Mouse (Mus musculus) inflammation-experienced regulatory T-cells, adult 6 months (primary cell): ENCODE results near the gene Lsm14b. TPM values are rescaled to one million over a fixed set of nuclear protein-coding genes. Genes with fewer than 3 reads are reported as not detected.

Source experiments
- ATAC-seq: one replicate; pipeline ENCODE4 v1.8.0; 2017
- polyA plus RNA-seq, 3 experiments: library from polyadenylated mRNA; unstranded; fragments of 100-300 nt; shearing (Covaris generic); gene quantifications; one replicate each; pipeline ENCODE4 v1.2.1; 2017

Lsm14b gene
- 1 to 10 TPM; 2.4 to 3.9 (median 2.5) TPM for polyA plus RNA-seq

DNA sequence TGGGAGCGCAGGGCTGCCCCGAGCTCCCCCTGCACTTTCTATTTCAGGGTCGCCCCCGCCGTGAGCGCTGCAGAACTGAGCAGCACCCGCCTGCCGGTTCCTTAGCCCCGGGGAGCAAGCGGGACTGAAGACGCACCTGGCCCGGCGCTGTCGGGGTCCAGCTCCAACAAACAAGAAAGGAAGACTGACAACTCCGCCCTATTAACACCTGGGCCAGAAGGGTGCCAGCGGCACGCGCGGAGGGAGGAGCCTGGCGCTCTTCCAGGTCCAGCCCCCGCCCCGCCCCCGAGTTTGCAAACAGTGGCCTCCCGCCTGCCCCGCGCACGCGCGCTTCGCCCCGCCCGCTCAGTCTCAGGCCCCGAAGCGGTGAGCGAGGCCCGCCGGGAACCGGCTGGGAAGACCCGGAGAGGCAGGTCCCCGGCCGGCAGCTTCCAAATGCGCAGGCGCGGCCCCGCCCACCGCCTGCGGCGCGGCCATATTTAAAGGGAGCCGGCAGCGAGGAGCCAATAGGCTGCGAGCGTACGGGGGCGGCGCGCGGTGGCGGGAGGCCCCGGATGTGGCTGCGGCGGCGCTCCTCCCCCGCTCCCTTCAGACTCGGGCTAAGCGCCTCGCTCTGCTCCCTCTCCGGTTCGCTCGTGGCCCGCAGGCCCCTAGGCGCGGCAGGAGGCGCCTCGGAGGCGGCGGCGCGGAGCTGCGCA, at the start of gene Lsm14b:
Lsm14b (plus strand) TSS at position 587 of the 698 bp plus-strand sequence.
- ATAC-seq: peak; percentile 91

DNA sequence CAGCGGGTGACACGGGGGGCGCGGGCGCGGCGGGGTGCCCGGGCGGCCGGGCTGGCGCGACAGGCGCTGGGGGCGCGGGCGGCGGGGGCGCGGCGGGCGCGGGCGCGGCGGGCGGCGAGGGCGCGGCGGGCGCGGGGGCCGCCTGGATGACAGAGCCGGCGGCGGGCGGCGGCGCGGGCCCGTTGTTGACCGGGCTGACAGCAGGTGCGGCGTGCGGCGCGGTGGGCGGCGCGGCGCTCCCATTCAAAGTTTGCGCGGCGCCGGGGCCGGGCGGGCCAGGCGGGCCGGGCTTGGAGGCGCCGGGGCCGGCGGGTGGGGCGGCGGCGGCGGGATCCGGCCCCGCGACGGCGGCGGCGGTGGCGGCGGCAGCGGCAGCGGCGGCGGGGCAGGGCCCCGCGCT, 48.9 kb upstream of the Lsm14b start:
- no peak for ATAC-seq

DNA sequence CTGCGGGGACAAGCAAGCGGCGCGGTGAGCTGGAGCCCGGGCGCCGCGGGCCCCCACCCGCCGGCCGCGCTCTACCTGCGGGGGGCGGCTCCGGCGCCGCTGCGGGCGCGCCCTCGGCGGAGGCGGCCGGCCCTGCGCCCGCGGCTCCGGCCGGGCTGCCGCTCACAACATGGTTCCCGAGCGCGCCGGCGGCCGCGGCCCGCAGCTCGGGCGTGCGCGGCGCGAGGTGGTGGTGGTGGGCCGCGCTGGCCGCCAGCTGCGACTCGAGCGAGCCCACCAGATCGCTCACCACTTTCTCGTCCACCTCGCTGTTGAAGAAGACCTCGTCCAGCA, 48.5 kb upstream of the Lsm14b start:
- ATAC-seq: no peak

DNA sequence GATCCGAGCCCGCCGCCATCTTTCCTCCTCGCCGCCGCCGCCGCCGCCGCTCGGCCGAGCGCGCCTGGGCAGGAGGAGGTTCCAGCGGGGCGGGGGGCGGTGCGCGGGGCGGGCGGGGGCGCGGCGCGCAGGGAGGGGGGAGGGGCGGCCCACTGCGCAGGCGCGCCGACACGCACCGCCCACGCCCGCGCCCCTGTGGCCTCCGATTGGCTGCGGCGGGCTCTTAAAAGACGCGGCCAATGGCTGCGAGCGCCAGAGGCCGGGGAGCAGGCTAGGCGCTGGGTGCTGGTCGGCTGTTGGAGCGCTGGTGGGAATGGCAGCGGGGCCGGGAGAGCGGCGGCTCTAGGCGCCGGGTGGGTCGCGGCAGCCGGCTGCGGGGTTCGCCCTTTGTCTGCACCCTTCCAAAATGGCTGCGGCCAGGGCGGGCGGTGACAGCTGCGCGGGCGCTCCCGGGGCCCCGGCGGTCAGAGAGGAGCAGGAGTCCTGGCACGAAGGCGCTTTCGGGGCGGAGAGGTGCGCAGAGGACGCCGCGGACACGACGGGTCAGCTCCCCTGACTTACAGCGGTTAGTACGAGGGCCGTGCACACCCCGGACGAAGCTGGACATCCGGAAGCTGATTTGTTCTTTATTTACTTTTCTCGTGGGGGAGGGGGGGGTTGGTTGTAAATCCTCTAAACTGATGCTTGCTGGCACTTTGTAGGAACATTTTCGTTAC, 48.0 kb upstream of the Lsm14b start, which contains the start of gene Taf4:
Taf4 (minus strand) TSS at position 19 of the 716 bp plus-strand sequence.
- peak; percentile 77 for ATAC-seq

DNA sequence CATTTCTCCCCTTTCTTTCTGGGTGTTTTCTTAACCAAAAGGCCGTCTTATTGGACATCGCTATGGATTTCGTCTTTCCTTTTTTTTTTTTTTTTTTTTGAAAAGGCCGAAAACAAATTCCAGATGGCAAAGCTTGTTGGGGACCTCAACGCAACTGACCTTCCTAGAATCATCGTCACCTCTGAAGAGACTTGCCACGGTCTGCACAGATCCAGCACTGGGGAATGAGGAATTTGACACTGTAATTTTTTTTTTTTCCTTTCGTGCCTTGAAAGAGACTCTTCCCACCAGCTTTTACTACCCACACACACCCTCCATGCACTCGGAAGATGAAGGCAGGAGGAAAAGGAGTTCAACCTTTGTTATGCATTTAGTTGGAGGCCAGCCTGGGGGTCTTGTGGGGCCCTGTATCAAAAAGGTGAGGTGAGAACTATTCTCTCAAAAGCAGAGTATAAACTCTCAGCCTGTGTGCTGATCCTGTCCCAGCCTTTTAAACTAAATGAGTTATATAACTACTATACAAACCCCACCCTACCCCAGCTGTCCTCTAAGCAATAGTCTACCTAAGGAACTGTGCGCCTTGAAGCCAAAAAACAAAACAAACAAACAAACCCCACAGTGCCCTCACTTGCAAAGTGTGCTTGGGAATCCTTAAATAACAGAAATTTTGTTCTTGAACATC, 47.3 kb upstream of the Lsm14b start:
- ATAC-seq: no peak

DNA sequence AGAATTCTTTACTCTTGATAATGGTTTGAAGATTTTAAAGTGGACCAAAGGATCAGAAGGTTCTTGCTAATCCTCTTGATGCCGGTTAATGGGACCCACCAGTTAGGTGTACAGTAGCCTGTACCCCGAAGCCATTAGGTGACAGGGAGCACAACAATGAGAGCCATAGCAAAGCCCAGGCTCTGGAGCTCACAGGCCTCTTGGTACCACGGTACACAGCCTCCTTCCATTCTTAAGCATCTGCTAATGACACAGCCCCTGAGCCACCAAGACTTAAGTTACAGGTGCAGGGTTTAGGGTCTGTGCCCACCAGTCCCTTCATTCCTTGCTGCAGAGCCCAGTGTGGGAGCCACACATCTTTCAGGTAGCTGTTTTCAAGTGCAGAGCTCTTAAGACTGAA, 46.5 kb upstream of the Lsm14b start:
- no peak for ATAC-seq

DNA sequence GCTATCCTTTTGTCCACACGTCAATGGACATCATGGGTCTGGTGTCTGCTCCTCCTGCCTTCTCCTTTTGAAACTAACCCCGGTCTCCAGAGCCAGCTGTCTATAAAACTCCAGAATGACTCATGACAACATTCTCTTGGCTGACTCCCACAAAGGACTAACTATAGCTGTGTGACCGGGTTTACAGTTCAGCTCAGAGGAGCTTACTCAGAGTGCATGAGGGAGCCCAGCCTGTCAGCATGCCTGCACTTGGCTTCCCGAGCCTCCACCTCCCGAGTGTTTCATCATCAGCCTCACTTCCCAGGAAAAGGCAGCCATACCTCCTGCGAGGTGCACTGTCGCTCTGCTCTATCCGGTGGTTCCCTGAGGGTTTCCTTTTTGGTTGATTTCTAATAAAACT, 45.0 kb upstream of the Lsm14b start:
- ATAC-seq: no peak

DNA sequence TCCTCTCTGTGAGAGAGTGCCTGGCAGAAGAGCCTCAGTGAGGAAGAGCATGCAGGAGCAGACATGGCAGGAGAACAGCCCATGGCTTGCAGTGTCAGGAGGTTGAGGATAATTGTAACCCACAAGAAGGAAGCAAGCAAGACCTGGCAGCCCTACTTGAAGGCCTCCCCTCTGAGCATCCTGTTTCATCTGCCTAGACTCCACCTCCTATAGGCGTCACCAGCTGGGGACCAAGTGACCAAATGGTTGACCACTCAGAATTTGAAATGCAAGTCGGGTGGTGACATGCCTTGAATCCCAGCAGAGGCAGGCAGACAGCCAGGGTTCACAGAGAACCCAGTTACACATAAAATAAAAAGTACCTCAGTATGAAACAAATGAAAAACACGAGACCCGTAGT, 44.2 kb upstream of the Lsm14b start:
- no peak for ATAC-seq

DNA sequence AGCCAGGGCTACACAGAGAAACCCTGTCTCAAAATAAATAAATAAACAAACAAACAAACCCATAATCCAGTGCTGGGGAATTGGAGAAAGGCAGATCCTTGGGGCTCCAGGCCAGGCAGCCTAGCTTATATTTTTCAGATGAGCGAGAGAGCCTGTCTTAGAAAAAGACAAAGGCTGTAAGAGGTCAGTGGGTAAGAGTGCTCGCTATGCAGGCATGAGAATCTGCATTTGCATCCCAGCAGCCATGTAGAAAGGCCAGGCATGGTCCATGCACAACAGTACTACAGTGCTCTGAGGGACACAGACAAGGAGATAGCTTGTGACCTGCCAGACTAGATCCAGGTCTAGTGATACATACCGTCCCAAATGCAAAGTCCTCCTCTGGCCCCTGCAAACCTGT, 42.1 kb upstream of the Lsm14b start:
- no peak for ATAC-seq

DNA sequence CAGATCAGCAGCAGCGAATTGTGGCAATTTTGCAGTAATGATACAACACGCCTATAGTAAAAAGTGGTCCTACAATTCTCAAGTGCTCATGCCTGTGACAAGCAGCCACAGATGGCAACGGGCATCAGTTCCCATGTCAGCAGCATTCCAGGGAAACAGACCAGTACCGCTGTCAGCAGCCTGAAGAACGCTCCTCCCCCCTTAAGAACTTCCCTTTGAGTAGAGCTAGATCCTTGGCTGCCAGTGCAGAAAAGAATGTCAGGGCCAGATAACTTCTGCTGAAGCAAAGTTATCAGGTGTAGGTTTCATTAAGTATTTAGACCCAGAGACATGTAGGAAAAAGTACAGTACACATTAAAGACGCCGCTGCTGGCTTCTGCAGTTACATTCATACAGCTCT, 40.0 kb upstream of the Lsm14b start:
- no peak for ATAC-seq

DNA sequence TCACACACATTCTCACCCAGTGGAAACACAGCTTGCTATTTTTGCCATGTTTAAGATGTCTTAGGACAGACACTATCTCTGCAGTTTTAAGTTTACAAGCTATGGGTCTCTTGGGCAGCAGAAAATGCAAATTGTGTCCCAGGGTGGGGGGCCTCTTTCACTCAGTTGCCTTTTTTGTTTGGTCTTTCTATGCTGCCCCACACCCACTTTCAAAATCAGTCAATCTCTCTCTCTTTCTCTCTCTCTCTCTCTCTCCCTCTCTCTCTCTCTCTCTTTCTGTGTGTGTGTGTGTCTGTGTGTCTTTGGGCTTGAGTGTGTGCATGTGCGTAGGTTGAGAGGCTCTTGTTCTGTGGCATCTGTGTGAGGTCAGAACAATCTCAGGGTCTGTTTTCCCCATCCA, 39.1 kb upstream of the Lsm14b start:
- no peak for ATAC-seq

DNA sequence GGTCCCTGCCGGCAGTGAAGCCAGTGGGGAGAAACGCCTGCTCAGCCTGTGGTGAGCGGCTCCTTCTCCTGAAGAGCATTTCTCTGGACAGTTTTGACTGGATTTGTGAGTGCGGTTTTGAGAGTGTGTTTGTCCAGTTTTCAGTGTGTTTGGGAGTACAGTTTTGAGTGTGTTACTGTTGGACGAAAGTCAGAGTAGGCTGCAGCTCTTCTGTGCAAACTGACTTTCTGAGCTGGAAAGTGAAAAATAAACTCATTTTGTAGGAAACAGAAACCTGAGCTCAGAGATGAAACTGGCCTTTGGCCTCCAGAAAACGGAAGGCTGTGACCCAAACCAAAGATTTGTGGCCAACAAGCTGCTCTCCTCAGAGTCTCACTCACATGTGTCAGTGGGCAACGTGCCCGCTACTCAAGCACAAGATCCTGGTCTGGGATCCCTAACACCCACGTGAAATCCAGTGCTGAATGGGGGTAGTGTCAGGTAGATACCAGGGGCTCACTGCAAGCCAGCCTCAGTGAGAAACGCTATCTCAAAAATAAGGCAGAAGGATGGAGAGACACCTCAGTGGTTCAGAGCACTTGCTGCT, 38.3 kb upstream of the Lsm14b start:
- ATAC-seq: no peak

DNA sequence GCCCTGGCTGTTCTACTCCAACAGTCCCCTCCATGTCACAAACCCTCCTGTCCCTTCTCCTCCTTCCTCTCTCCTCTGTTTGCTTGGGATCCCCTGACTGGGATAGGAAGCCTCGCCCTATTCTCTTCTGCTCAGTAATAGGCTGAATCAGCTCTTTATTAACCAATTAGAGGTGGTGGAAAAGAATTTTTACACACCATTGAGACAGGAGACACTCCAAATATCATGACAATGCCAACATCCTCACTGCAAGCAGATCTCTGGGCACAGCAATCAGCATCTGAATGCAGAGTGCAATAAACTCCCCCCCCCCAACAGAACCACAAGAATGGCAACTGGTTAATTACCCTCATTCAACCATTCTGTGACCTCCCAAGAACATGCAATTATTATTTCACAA, 35.7 kb upstream of the Lsm14b start:
- no peak for ATAC-seq

DNA sequence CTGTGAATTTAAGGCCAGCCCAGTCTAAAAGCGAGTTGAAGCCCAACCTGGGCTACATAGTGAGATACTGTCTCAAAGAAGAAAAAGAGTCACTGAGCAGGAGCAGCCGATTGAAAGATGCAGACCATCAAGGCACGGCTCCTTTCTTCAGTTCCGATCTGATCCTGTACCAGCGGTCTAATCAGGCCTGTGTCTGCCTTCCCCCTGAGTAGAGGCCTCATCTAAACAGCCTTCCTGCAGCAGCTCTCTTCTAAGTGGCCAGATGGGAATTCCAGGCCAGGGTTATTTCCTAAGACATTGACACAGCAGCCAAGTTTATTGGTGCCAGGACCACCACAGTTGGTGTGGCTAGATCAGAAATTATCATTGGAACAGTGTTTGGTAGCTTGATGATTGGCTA, 31.7 kb upstream of the Lsm14b start:
- no peak for ATAC-seq

DNA sequence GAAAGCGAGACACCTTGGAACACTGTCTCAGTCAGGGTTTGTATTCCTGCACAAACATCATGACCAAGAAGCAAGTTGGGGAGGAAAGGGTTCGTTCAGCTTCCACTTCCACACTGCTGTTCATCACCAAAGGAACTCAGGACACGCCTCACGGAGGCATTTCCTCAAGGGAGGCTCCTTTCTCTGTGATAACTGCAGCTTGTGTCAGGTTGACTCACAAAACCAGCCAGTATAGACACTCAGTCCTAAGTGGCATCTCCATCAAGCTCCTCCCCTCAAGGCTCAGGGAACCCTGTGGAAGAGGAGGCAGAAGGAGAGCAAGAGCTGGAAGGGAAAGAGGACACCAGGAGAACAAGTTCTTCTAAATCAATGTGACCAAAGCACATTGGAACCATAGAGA, 26.4 kb upstream of the Lsm14b start:
- ATAC-seq: no peak

DNA sequence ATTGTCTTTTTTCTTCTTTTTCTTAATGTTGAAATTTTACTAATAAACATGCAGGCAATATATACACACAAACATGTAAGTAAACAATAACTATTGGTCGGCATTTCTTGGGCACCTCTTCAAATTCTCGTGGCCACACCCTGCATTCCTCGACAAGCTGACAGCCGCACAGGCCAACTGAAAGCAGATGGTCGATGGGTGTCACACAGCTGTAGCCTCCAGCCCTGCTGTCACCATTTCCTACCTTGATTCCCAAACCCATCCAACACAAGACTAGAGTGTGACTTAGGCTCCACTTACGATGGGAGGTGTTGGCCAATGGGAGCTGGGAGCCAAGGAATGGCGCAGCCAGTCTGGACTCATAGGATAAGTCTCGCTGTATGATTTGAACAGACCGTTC, 23.2 kb upstream of the Lsm14b start:
- no peak for ATAC-seq

DNA sequence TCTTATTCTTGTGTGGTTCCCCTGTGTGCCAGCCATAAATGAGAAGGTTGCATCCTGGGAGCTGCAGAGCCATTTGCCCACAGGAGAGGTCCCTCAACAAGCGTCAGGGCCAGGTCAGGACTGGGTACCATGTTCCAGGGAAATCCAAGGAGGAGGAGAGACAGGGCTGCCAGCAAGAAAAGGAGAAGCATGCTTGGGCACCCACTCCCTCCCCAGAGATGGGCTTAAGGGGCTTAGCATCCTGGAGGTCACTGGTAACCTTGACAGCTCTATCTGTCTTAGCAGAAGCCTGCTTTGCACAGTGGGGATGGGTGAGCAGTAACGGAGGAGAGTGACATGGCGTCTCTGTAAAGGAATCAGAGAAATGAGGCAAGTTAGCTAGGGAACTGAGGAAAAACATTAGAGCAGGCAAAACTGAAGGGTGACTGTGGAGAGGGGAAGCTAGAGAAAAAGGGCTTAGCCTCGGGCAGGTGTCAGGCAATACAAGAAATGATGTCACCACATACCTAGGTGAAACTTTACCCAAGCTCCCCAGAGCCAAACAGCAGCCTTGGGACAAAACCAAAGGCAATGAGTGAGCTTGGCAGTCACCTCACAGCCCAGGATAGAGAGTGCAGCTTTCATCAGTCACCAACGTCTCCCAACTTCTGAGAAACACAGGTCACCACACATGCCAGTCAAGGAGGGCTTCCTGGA, 19.0 kb upstream of the Lsm14b start:
- ATAC-seq: no peak

DNA sequence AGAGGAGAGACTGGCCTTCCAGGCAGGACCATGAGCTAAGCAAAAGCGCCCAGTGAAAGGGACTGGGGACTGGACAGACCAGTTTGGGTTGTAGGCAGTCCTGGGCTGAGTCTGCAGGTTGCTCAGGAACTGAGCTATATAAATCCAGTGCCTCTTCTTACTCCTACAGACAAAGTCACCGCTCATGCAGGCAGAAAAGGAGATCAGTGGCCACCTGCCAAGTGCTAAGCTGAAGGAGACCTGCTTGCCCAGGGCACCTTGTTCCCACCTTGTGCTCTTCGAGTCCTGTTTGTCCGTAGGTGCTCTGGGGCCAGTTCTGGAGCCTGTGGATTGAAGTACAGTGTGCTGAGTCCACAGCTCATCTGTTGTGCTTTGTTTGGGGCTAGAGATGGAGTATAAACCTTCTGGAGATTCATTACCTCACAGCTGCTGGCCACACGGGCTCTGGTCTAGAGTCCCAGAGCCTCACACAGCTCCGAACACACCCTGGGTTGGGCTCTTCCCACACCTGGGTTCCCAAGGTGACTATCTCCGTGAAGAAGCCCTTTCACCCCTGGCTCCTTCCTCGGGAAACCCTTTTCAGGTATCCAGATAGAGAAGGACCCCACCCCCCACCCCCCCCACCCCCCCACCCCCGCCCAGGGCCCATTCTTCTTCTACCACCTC, 18.3 kb upstream of the Lsm14b start:
- ATAC-seq: no peak

DNA sequence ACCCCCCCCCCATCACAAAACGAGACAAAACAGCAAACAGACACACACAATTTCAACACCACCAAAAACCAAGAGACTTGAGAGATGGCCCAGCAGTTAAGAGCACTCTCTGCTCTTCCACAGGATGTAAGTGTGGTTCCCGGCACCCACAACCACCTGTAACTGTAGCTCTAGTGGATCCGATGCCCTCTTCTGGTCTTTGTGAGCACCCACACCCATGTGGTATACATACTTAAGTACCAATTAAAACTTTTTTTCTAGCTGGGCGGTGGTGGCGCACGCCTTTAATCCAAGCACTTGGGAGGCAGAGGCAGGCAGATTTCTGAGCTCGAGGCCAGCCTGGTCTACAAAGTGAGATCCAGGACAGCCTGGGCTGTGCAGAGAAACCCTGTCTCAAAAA, 14.1 kb upstream of the Lsm14b start:
- no peak for ATAC-seq

DNA sequence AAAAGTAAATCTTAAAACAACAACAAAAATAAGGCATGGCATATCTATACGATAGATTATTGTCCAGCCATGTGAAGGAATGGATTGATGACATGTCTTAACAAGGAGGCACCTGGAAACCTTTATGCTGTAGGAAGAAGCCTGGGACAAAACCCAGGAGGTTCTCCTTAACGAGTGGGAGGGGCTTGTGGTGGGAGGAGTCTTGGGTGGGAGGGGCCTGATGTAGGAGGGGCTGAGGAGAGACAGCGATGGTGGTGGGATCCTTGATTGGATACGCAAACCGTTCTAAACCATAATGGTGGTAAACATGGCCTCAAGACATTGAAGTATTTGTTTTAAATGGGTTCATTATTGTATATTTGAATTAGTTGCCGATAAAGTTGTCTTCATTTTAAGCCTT, 13.4 kb upstream of the Lsm14b start:
- ATAC-seq: no peak

DNA sequence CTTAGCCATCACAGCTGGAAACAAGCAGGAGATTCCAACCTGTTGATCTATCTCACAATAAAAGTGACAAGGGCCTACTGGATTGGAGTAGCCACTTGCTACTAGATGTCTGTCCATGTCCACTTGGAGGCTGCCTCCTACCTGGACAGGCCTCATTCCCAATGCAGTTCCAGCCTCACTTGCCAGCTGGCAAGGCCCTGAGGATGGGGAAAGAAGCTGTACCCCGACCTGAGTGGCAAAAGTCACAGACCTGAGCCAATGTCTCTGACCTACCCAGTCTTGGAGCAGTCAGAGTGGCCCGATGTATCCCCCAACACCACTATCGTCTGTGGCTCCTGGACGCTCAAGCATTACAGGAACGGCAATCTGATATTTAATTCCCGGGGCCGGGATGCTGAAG, 11.1 kb upstream of the Lsm14b start:
- ATAC-seq: no peak

DNA sequence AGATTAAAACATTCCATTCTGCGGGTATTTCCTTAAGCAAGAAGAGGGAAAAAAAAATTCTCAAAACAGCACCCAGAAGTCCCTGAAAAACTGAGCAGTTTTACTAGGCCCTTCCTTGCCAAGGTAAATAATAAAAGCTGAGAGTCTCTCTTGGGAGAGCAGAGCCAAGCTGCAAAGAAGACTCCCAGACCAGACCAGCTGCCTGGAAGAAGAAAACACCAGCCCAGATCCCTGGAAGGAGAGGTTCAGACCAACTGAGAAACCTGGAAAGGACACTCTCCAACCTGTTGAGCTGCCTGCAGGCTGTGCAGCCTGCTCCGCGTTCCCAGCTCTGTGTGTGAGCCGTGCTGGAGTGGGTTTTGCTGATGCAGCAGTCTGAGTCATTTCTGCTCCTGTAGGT, 7.2 kb upstream of the Lsm14b start:
- no peak for ATAC-seq
